Mouse (Mus musculus) adrenal gland, postnatal 14 days (tissue): ENCODE data around the gene Cbx5. TPM values are rescaled to one million over a fixed set of nuclear protein-coding genes. Genes with fewer than 3 reads are reported as not detected.

Experiments
- DNase-seq: peaks from one replicate; pipeline ENCODE4 v3.0.0; 2021; ENCODE audit warnings: mixed read lengths
- total RNA-seq: library from RNA; stranded (reverse); gene quantifications from 2 replicates; pipeline ENCODE4 v1.2.3, GENCODE M21; 2021

Gene Cbx5
- total RNA-seq, 1 experiment from 2014 or later: 73.0 TPM

DNA sequence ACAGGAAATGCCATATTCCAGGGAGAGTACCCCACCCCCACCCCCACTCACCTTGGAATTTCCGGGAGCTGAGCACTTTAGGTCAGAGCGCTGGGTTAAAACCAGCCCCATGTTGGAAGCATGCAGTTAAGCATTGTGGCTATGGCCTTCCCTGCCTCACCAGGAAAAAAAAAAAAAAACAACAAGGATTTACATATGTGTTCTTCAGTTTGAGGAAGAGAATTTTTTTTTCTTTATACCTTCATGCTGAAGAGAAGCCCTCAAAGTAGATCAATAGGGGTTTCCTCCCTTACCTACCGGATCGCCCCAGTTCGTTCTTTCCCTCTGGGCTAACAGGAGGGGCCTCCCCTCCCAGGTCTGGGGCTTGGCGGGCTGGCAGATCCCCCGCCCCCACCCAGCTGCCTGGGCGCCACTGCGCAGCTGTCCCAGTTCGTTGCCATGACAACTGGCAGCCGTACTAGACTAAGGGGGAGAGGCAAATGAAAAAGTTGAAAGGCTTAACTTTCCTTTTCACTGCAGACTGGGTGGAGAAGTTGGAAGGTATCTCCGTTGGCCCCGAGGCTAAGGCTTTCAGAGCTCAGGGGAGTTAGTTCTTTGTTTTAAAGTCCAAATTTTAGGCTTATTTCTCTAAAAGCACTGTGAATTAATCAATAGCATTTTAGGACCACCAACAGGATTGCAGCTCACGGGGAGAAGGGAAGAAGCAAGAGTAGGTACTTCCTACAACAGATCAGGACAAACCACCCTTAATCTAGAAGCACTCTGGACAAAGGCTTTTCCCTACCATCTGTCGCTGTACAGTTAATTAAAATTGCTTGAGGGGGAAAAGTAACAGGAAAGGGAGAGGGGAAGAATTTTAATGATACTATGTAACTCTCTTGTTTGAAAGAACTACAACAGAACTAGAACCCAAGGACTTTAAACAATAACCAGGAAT is 24.4 kb downstream of the Cbx5 start:
- peak; percentile 94 for DNase-seq

DNA sequence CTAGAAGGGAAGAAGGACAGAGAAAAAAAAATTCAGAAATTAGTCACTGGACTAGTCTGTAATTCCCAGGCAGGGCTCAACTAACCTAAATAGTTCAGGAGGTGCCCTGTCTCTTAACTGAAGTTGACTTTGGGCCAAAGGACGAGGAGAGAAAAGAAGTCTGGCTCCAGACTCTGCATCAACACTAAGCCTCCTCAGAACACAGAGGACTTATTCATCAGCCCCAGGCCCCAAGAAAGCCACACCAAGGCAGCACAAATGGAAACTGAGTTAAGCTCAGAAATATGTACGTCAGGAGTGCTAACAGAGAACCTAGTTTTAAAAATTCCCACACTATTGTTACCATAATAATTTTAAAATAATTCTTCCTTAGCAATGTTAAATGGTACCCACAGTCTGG is 25.5 kb downstream of the Cbx5 start:
- no peak for DNase-seq

DNA sequence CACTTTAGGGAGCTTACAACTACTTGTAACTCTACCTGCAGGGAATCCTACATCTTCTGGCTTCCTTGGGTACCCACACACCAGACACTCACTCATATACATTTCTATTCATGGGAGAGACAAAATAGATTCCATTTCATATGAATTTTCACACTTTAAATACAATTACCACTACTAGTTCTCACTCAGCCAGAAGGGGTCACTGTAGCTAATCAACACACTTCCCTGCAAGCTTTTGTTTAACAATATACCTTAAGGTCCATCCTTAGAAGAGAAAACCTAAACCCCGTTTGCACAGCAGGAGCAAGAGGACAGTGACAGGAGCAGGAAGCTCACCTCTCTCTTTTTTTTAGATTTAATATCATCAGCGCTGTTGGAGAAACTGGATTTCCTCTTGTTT is 34.5 kb downstream of the Cbx5 start:
- no peak for DNase-seq

DNA sequence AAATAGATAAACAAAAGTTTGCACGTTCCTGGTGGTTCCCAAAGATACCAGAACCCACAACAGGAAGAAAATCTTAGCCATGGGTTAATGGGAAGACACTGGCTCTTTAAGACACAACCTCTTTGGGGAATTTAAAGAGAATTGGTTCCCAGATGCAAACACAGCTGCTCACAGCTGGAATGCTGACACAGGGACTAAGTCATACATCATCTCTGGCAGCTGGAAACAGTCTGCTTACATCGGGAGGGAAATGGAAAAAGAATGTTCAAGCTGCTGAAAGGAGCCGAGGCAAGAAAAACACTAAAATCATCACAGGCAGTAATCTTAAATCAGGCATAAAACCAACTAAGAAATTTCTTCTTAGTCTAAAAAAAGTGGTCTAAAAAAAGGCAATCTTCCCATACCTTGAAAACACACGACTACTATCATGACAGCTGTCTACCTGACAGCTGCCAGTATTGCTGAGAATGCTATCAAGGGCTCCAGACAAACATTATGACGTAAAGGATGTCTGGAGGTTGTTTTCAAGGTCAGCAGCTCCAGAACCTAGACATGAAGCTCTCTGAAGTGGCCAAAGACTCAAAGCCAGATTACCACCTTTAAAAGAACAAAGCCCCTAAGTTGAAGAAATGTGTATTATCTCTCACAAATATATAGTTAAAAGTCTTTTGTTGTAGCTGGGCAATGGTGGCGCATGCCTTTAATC is 37.4 kb downstream of the Cbx5 start:
- no peak for DNase-seq

DNA sequence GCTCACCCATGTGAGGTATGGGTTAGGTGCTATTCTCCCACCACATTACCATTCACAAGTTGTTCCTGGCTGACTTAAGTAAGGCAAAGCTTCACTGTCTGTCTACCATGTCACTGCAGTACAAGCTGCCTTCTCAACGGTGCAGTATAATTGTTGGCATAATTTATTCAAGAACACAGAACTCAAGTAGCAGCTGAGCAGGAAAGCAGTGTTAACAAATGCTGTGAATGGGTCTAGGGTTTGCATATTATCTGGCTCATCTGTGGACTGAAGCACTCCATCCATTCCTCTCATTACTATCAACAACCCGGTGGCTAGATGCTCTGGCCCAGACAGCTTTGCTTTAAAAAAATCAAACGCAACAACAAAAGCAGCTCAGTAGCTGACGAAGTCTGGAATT is 41.8 kb downstream of the Cbx5 start:
- no peak for DNase-seq

DNA sequence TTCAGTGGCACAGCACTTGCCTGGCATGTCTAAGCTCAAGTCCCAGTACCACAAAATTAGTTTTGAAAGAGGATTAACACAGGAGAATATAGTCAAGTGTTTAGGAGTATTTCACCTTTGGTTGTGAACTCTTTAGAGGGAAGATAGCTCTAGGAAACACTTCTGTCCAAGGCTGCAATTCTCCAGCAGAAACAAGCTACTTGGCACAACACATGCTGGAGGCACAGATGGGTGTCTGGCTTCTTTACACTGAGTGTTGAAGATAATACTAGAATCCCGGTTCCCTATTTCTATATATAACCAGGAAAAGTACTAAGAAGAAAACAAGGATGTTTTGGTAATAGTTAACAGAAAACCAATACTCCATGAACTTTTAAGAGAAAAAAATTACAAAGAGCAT is 42.8 kb downstream of the Cbx5 start:
- no peak for DNase-seq

DNA sequence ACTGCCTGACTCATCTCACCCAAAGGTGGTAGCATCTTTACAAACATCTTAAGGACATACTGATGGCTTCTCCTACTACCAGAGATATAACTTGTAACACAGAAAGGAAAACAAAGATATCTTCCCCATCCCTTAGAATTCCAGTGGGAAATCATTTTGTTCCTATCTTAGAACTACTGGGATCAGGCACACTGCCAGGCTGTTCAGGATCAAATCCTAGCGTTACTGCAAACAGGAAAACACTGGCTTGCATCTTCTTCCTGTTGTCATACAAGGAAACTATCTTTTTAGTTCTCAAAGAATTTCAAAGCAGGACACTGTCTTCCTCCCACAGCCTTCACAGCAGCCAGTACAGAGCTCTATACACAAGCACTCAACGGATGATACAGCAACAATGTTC is 46.0 kb downstream of the Cbx5 start:
- DNase-seq: peak; percentile 51

DNA sequence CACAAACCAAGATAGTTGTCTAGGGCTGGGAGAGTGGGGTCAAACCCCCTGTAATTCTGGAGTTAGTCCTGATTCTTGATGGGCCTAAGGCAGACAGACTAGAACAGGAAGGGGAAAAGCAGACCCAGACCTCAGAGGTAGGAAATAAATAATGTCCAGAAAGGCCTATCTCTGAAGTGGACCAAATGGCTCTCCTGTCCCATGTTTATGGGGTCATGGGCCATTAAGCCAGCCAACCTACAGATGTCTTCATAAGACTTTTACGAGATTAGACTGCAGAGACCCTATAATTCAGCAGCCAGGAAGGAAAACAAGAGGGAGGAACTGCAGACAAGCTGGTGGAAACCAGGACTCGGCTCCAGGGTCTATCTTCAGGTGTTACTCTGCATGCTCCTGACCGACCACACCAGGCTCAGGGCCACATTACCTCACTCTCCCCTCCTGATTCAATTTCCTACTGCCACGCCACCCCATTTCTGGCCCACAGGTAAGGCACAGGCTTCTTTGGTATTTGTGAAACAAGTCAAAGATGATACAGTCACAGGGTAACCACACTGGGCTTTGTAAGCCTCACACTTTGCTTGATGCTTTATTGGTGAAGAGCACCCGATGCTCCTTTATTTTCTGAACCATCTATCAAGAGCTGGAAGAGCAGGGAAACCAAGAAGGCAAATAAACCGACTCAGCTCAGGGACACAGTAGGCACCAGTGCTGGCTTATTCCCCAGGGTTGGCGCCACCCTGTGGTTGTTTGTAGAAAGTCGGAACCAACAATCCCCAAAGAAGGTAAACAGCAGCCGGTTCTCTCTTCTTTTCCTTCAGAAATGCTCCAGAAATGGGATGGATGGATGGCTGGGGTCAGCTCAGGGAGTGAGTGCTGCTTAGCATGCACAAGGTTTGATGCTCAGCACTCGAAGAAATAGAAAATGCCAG is 48.8 kb downstream of the Cbx5 start:
- DNase-seq: peak; percentile 79

DNA sequence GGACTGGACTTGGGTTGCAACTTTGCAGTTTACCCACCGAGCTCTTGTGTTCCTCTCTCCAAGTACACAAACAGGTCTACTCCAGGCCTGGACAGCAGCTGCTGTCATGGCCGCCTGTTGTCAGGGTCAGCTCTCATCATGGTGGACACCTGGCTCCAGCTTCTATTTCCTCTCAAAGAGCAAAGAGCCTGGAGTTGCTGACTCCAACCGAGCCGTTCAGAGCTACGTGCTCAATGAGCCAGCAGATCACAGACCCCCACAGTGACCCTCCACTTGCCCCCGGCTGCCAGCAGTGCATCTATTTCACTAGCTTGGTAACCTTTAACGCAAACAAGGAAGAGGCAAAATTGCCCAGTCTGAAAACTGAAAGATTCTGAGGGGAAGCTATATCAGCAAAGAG is 49.5 kb downstream of the Cbx5 start:
- DNase-seq: no peak

DNA sequence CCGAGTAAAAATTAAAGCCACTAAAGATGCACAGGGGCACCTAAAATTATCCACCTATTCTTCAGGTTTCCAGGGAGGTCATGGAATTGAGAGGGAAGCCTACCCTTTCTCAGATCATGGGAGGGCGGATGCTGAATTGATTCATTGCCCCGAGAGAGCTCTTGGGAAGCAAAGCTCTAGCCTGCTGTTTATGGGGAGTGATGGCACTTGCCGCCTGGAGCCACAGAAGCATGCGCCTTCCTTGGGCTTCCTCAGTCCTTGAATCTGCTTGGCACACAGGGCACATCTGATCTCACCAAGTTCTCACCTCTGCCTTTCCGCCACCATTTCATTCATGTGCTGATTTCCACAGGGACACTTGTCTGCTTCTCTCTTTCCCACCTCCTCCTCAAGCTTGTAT is 51.8 kb downstream of the Cbx5 start:
- no peak for DNase-seq

DNA sequence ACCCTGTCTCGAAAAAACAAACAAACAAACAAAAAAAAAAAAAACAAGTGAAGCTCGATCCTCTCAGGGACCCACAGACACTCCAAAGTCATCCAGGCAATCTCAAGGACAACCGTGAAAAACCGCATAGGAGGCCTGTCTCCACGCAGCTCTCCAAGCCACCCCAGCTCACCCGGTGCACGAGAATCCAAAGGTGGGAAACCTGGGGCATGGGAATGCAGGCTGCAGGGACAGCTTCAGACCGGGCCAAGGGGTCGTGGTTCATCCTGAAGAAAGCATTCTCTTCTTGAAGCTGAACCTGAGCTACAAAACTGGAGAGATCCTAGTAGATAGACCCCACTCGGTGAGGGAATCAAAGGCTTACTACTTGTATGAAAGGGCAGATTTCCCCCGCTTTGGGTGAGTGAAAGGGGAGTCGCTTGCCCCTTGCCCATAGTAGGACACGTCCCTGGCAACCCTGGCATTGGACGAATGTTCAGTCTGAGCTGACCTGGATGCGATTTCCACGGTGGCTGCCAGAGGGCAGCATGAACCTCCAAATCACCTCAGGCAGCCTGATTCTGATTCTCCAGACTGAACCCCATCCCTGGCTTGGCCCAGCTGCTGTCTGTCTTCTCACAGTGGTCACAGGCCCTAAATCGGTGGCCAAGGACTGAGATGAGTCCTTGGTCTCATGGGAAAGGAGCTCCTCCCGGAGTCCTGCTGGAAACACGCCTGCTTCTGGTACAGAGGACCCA is 54.0 kb downstream of the Cbx5 start:
- DNase-seq: peak; percentile 77

DNA sequence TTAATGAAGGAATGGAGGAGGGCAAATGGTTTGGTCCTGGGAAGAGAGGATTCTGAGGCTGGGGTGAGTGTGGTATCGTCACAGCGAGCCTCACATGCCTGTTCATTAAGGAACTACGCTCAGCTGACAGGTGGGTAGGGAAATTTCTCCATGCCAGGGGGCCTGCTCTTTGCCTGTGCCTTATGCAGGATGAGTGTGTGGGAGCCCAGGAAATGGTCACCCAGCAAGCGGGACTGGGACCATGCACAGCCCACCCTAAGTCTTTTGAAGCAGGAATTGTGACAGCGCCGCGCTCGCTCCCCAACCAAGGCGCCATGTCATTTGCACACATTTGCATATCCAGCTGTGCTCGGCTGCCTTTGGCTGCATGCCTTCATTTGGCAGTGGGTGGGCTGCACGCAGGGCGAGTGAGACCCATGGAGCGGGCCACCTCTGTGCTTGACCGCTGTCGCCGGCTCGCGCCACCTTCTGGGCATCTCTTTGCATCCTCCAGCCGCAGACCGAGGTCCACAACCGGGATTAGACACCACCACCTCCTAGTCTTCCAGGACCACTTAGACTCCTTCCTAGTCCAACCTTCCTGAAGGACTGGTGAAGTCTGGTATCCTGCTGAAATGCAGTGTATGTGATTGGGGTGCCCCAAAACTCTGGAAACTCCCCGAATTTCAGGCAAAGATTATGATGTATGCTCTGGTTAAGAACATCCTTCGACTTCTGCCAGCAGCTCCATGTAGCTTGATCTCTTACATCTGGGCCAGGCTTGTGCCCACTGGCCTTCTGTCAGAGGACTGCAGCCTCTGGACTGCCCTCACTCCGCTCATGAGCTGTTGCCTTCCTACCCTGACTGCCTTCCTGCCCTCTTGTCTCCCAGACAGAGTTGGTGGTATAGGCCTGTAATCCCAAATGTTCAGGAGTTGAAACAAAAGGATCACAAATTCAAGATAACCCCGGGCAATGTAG is 55.7 kb downstream of the Cbx5 start:
- peak; percentile 45 for DNase-seq

DNA sequence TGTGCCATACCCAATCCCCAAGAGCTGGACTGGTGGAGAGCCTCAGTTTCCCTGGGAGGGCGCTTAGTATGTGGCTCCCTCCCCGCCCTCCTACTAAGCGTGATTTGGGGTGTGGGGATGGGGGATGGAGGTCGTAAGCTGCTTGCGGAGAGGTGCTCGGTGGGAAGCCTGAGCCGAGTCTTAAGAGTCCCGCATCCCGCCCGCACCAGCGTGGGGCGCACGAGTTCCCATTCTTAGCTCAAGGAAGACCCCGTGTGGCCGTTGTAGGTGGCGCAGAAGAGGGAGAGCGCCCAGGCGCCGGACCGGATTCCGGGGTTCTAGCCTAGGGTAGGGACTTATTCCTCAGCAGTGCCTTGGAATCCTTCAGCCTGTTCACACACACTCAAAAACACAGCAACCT is 56.5 kb downstream of the Cbx5 start:
- peak; percentile 84 for DNase-seq

DNA sequence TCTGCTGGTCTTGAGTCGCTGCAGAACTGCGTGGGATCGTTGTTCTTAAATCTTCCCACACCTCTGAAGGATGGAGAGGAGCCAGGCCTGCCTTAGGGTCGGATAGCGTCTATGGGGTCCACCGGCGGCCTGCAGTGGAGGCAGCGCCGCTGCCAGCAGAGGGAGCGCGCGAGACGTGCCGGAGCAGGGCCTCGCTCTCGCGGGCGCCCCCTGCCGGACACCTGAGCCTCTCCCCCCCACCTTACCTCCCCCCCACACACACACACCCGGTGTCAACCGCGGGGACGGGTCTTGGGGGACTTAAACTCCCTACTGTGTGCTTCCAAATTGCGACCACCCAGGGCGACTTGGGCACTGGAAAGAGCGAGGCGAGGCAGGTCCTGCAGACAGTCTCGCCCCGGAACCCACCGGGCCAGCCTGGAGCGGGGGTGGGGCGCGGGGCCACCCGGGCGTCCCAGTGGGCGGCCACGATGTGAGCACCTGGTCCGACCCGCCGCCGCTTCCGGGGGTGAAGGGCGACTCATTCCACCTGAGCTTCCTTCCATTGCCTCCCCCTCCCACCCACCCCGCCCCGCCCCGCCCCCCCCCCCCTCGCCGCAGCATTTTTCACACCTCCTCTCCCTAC is 57.3 kb downstream of the Cbx5 start:
- DNase-seq: peak; percentile 93

DNA sequence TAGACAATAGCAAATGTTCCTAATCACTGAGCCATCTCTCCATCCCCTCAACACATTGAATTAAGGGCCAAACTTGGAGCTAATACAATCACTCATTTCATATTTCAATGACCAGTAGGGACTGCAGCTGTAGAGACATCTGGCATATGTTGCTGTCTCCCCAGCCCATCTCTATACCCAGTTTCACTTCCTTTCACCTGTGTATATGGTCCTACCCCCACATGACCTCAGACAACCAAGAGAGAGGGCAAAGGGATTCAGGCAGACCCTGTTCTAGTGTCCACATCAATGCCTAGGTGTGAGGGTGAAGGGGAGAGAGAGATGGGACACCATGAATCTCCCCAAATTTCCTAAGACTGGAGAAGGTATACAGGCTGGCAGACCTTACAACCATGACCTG is 59.2 kb downstream of the Cbx5 start:
- DNase-seq: no peak

DNA sequence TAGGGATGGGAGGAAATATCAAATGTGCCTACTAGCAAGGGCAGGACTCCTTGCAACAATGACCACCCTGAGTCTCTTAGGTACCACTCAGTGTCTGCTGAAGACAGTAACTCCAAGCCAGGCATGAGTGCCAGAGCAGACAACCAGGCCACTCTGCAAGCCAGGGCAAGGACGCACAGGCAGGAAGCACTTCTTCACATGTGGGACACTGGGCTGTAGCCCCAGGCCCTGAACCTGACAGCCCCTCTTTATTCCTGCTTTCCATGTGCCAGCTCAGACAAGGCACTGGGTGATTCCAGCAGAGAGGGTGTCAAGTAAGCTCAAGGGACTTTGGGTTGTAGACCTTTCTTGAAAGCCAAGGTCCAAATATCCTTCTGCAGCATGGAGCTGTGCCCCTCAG is 60.8 kb downstream of the Cbx5 start:
- no peak for DNase-seq

DNA sequence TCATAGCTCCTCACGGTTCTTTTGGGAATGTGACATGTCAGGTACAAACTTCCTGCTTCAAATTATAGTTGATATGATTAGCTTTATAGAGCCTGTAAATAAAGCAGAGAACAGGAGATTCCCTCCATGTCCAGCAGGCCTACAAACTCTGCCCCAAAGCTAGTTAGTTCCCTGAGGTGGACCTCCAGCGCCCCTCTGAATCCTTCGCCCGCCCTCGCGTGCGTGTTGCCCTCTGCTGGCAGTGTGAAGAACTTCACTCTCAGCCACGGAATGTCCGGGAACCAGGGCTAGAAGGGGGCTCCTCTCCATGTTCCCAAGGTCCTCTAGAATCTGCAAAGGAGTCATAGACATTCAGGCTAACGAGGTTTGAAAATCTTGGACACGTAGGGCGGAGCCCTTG is 61.5 kb downstream of the Cbx5 start:
- peak; percentile 61 for DNase-seq

DNA sequence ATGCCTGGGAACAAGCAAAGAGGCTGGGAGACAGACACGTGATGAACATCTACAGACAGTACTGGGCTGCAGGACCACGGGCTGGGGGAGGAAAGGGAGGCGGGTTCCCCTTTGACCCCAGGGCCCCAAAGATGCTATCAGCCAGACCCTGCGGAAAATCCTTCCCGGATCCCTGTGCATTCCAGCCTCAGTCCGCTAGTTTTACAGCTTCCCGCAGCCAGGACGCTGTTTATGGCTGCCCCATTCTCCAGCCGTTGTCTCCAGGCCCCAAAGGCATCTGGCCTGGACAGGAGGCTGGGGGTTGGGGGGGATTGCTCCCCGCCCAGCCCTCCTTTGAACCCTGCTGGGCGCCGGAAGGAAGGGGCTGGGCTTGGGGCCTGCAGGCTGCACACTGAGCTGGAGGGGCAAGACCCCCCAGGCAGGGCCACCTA is 62.0 kb downstream of the Cbx5 start:
- no peak for DNase-seq

DNA sequence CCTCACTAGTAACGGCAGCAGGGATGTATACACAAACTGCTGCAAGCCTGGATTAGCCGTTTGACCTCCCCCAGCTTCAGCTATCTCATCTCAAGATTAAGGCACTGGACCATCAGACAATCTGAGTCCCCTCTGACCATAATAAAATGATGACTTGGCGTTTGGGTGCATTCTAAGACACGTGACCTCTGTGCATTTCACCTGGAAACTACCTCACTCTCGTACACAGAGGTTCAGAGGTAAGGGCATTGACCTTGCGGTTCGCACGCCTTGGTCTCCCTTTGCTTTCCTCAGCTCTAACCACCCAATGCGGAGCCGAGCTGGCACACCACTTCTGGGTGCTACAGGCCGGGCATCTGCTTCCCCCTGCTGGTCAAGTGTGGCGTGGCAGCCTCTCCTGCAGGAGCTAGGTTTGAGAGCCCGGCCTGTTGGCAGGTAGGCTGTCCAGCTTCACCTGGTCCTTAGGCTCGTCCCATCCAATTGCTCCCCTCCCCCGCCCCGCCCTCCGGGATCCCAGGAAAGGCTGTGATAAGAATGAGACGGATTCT is 62.7 kb downstream of the Cbx5 start:
- DNase-seq: peak; percentile 94

DNA sequence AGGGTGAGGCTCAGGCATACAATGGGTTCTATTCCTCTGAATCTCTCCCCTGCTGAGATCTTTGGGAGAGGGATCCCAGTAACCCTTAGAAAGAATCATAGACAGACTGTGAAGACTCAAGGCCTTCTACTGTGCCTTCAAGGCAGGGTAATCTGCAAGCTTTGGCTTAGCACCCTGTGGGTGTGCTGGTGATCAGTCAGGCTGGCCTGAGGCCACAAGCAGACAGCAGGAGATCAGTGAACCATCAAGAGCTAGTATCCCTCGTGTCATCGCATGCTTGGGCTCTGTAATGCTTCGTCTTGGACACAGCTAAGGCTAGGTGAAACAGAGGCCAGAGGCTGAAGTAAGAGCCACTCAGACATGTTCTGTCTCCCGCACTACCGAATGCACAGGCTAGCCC is 66.4 kb downstream of the Cbx5 start:
- DNase-seq: no peak
